Mouse (Mus musculus) myocyte (in vitro differentiated cells): ENCODE measurements around the gene Ptprg.

ENCODE experiments used
- CEBPB ChIP-seq: IDR thresholded peaks from 2 replicates; pipeline ENCODE4 v1.6.1; 2011; ENCODE audit warnings: mild to moderate bottlenecking, moderate library complexity; ENCODE audit not compliant: poor library complexity, insufficient read depth, severe bottlenecking
- E2F4 ChIP-seq: IDR thresholded peaks from one replicate; pipeline ENCODE4 v1.6.1; 2011; ENCODE audit warnings: mild to moderate bottlenecking, control low read depth, moderate library complexity; ENCODE audit not compliant: insufficient read depth
- MAX ChIP-seq: IDR thresholded peaks from one replicate; pipeline ENCODE4 v1.6.1; 2011; ENCODE audit warnings: low read depth, mild to moderate bottlenecking, control low read depth
- MYOD1 ChIP-seq, 3 experiments: IDR thresholded peaks; one replicate each; pipeline ENCODE4 v1.6.1; 2011; ENCODE audit warnings: control low read depth in 2 of 3, low read depth in 2 of 3, mild to moderate bottlenecking in 2 of 3, moderate library complexity in 1 of 3; ENCODE audit not compliant: insufficient read length in 2 of 3, control insufficient read depth in 1 of 3
- MYOG ChIP-seq, 3 experiments: IDR thresholded peaks; one replicate each; pipeline ENCODE4 v1.6.1; 2011; ENCODE audit warnings: control low read depth in 2 of 3, low read depth in 2 of 3, mild to moderate bottlenecking in 2 of 3; ENCODE audit not compliant: insufficient read length in 2 of 3, control insufficient read depth in 1 of 3, insufficient read depth in 1 of 3
- POLR2A ChIP-seq: IDR thresholded peaks from one replicate; pipeline ENCODE4 v1.6.1; 2011; ENCODE audit warnings: low read depth, mild to moderate bottlenecking, control low read depth, moderate library complexity; ENCODE audit not compliant: insufficient read length
- POLR2AphosphoS2 ChIP-seq: IDR thresholded peaks from one replicate; pipeline ENCODE4 v1.6.1; 2011; ENCODE audit warnings: low read depth, control low read depth; ENCODE audit not compliant: insufficient read length
- REST ChIP-seq: IDR thresholded peaks from one replicate; pipeline ENCODE4 v1.6.1; 2011; ENCODE audit warnings: mild to moderate bottlenecking, control low read depth, moderate library complexity; ENCODE audit not compliant: insufficient read depth, insufficient read length
- SRF ChIP-seq: IDR thresholded peaks from one replicate; pipeline ENCODE4 v1.6.1; 2011; ENCODE audit warnings: low read depth; ENCODE audit not compliant: control insufficient read depth, insufficient read length
- TCF12 ChIP-seq: IDR thresholded peaks from one replicate; pipeline ENCODE4 v1.6.1; 2011; ENCODE audit warnings: mild to moderate bottlenecking, control low read depth; ENCODE audit not compliant: poor library complexity, insufficient read depth, severe bottlenecking
- TCF3 ChIP-seq: IDR thresholded peaks from one replicate; pipeline ENCODE4 v1.6.1; 2011; ENCODE audit warnings: low read depth, control low read depth; ENCODE audit not compliant: insufficient read length
- USF1 ChIP-seq: IDR thresholded peaks from one replicate; pipeline ENCODE4 v1.6.1; 2011; ENCODE audit warnings: low read depth, mild to moderate bottlenecking, control low read depth, moderate library complexity

- no peak for TF ChIP-seq E2F4
- no peak for TF ChIP-seq POLR2A
- no peak for TF ChIP-seq TCF12
- TF ChIP-seq MYOD1 (IDR thresholded peaks at IDR 0.05; ENCODE audit: control insufficient read depth in 1 of 3, insufficient read length in 2 of 3, low read depth in 2 of 3), result no peak
- TF ChIP-seq TCF3, result no peak
- TF ChIP-seq USF1, result no peak
- TF ChIP-seq MAX, result no peak
- no peak for TF ChIP-seq POLR2AphosphoS2
- no peak for TF ChIP-seq SRF
- TF ChIP-seq MYOG (IDR thresholded peaks at IDR 0.05; ENCODE audit: control insufficient read depth in 1 of 3, insufficient read depth in 1 of 3, insufficient read length in 2 of 3, low read depth in 2 of 3), result no peak
- TF ChIP-seq CEBPB, result no peak
- TF ChIP-seq REST, result no peak
These were observed 162.9 kb downstream of the Ptprg start for GRCm38 (mm10) chr14:11716230-11716629.
